Mouse (Mus musculus) lung, embryonic 14.5 days (tissue): ENCODE data around the gene Ptpro. TPM values are rescaled to one million over a fixed set of nuclear protein-coding genes. Genes with fewer than 3 reads are reported as not detected.

Experiments
- ATAC-seq: fragments of 200-750 bp; cut with Nextera tagmentation; 2 replicates; pipeline ENCODE4 v1.8.0; 2017; ENCODE audit warnings: mild to moderate bottlenecking, moderate TSS enrichment, moderate library complexity; ENCODE audit not compliant: insufficient read depth
- DNase-seq: peaks from one replicate; pipeline ENCODE4 v3.0.0-alpha.2; 2015
- H3K27ac ChIP-seq: fragments of 300-500 bp; sonication (generic); 2 replicates; pipeline ENCODE4 v1.5.1; 2014; ENCODE audit warnings: low read depth, mild to moderate bottlenecking, moderate library complexity
- H3K27me3 ChIP-seq: fragments of 300-500 bp; sonication (generic); 2 replicates; pipeline ENCODE4 v1.6.1; 2014; ENCODE audit warnings: low read length, control low read depth; ENCODE audit not compliant: insufficient read depth
- H3K36me3 ChIP-seq: fragments of 300-500 bp; sonication (generic); 2 replicates; pipeline ENCODE4 v1.6.1; 2014; ENCODE audit warnings: control low read depth; ENCODE audit not compliant: insufficient read depth
- H3K4me1 ChIP-seq: fragments of 300-500 bp; sonication (generic); 2 replicates; pipeline ENCODE4 v1.6.1; 2014; ENCODE audit warnings: antibody characterized with exemption, control low read depth; ENCODE audit not compliant: insufficient read depth
- H3K4me2 ChIP-seq: fragments of 300-500 bp; sonication (generic); 2 replicates; pipeline ENCODE4 v1.6.1; 2014; ENCODE audit warnings: mild to moderate bottlenecking
- H3K4me3 ChIP-seq: fragments of 300-500 bp; sonication (generic); 2 replicates; pipeline ENCODE4 v1.5.1; 2014; ENCODE audit warnings: low read depth, low read length
- H3K9ac ChIP-seq: fragments of 300-500 bp; sonication (generic); 2 replicates; pipeline ENCODE4 v1.6.1; 2014
- H3K9me3 ChIP-seq: fragments of 300-500 bp; sonication (generic); 2 replicates; pipeline ENCODE4 v1.6.1; 2016; ENCODE audit warnings: low read depth, low read length, control low read depth
- CTCF ChIP-seq: IDR thresholded peaks from 2 replicates; pipeline ENCODE4 v1.5.1; 2016; ENCODE audit warnings: antibody characterized with exemption, low read depth
- WGBS: fragments of 180-500 bp; shearing (Covaris S2); extraction: QIAGEN DNeasy Blood & Tissue Kit; methylation state at CpG from one replicate; pipeline ENCODE4 v1.1.7; 2014; 5-methylcytosine and 5-hydroxymethylcytosine counted together
- polyA plus RNA-seq: library from polyadenylated mRNA; unstranded; fragments of >200 nt; fragmentation: Nextera tagmentation; extraction: Ambion mirVana; gene quantifications from 2 replicates; pipeline ENCODE4 v1.2.1, GENCODE M21; 2014

The Ptpro gene
- polyA plus RNA-seq, 1 experiment from 2014 or later: 2.8 TPM

GRCm38 (mm10) chr6:137217841-137218463 lies 34.2 kb upstream of the Ptpro start:
- Histone ChIP-seq H3K9ac (no peak overlapping the region), H3K4me3 (no peak overlapping the region), H3K4me2 (no peak overlapping the region), H3K9me3 (no peaks in the 10 kb centered on the region), H3K27me3 (no peaks in the 10 kb centered on the region), H3K27ac (no peak overlapping the region), H3K4me1 (no peaks in the 10 kb centered on the region), H3K36me3 (no peaks in the 10 kb centered on the region)
- ATAC-seq (no peak), DNase-seq (no peak)
- WGBS: 74% methylated on average over 8 of the region's 8 CpGs
- no peak for TF ChIP-seq CTCF

DNA sequence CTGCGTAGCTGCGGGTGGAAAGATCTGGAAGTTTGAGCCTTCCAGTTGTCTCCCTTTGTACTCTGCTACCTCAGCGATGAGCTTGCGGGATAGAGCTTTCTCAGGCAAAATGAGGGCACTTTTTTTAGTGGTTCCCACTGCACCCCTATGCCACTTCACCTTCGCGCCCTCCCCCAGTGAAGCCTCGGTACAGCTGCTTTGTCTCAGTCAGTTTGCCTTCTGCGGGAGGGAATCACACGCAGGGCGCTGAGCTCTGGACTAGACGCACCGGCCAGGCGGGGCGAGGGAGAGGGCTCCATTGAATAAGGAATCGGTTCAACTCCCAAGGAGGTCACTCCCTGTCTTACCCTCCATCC lies 746 bp downstream of the Ptpro start:
- ATAC-seq (0 out of 2 replicates have a peak, but pooled peaks have one; percentile 23), DNase-seq (no peak)
- H3K4me2 ChIP-seq: peak overlapping the region; percentile 86
- H3K4me1 ChIP-seq: no peaks in the 10 kb centered on the region
- no peak for TF ChIP-seq CTCF
- no peak overlapping the region for H3K27ac ChIP-seq
- no peaks in the 10 kb centered on the region for H3K9me3 ChIP-seq
- peak overlapping the region; percentile 26; the same call in 1 of the 2 replicates for H3K9ac ChIP-seq
- 2% methylated on average over 15 of the region's 15 CpGs for WGBS
- no peaks in the 10 kb centered on the region for H3K36me3 ChIP-seq
- H3K4me3 ChIP-seq: peak overlapping the region; percentile 49
- H3K27me3 ChIP-seq: peaks cover 30% of the 10 kb centered on the region

- DNase-seq (peak; percentile 65), ATAC-seq (no peak)
- 6% methylated on average over 7 of the region's 7 CpGs for WGBS
- H3K27me3 ChIP-seq: peaks cover 30% of the 10 kb centered on the region
- H3K9me3 ChIP-seq: no peaks in the 10 kb centered on the region
- no peaks in the 10 kb centered on the region for H3K4me1 ChIP-seq
- no peak overlapping the region for H3K27ac ChIP-seq
- no peak overlapping the region for H3K4me3 ChIP-seq
- no peak for TF ChIP-seq CTCF
- H3K9ac ChIP-seq: no peak overlapping the region
- no peak overlapping the region for H3K4me2 ChIP-seq
- H3K36me3 ChIP-seq: no peaks in the 10 kb centered on the region
Measured at GRCm38 (mm10) chr6:137253415-137253814, 1.3 kb downstream of the Ptpro start.

- no peaks in the 10 kb centered on the region for H3K4me1 ChIP-seq
- no peak overlapping the region for H3K4me2 ChIP-seq
- H3K4me3 ChIP-seq: no peak overlapping the region
- DNase-seq: no peak
- ATAC-seq: no peak
- H3K27me3 ChIP-seq: no peaks in the 10 kb centered on the region
- no peak overlapping the region for H3K27ac ChIP-seq
- H3K9ac ChIP-seq: no peak overlapping the region
- 82% methylated on average over 1 of the region's 1 CpGs for WGBS
- H3K9me3 ChIP-seq: no peaks in the 10 kb centered on the region
- no peaks in the 10 kb centered on the region for H3K36me3 ChIP-seq
- TF ChIP-seq CTCF: 0 out of 2 replicates have a peak, but pooled peaks have one; percentile 4
Measured at GRCm38 (mm10) chr6:137261033-137261432, 8.9 kb downstream of the Ptpro start.

DNA sequence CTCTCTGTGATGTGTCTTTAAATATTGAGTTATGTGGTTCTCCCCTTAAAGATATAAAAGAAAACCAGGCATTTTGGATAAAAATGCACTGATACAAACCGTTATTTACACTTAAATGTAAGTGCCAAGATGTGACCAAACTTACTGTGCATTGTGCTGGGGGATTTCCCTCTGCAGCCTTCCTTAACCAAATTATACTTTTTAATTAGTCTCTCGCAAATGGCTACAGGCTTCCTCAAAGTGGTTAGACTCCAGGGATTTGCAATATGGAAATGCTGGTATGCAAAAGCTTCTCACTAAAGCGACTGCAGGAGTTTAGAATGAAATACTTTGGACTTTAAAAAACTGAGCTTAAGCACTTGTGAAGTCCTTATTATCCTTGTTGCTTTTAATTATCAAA lies 10.0 kb downstream of the Ptpro start:
- WGBS: 56% methylated on average over 3 of the region's 3 CpGs
- no peak for DNase-seq
- no peak overlapping the region for H3K4me3 ChIP-seq

GRCm38 (mm10) chr6:137268019-137268418 lies 15.9 kb downstream of the Ptpro start:
- no peak overlapping the region for H3K27ac ChIP-seq
- TF ChIP-seq CTCF: no peak
- 54% methylated on average over 8 of the region's 8 CpGs for WGBS
- no peak overlapping the region for H3K4me2 ChIP-seq
- H3K27me3 ChIP-seq: no peaks in the 10 kb centered on the region
- H3K4me3 ChIP-seq: no peak overlapping the region
- ATAC-seq: no peak
- no peaks in the 10 kb centered on the region for H3K9me3 ChIP-seq
- no peak overlapping the region for H3K9ac ChIP-seq
- DNase-seq: no peak
- H3K36me3 ChIP-seq: no peaks in the 10 kb centered on the region
- no peaks in the 10 kb centered on the region for H3K4me1 ChIP-seq

More for the DNA sequence above, 10.0 kb downstream of the Ptpro start:
- H3K4me2 ChIP-seq: no peak overlapping the region
- no peak for TF ChIP-seq CTCF
- no peaks in the 10 kb centered on the region for H3K9me3 ChIP-seq
- no peaks in the 10 kb centered on the region for H3K27me3 ChIP-seq
- no peak overlapping the region for H3K9ac ChIP-seq
- no peak for ATAC-seq
- no peak overlapping the region for H3K27ac ChIP-seq
- H3K4me1 ChIP-seq: no peaks in the 10 kb centered on the region
- no peaks in the 10 kb centered on the region for H3K36me3 ChIP-seq

DNA sequence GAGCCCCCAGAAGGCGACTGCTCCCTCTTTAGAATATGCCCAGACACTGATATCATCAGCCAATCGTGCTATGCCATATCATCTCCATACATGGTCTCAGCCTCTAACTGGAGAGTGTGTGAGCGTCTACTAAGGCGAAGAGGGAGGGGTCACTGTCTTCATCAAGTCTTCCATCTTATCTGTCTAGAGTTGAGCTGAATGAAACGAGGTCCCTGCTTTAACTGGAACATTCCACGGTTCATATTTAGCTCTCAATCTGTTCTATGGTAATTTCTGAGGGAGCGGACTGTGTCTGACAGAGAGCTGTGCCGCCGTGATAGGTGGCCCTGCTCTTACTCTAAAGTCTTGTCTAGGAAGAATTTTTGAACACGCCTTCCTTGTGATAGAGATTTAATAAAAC lies 16.5 kb downstream of the Ptpro start:
- Histone ChIP-seq H3K4me2 (no peak overlapping the region), H3K9ac (no peak overlapping the region), H3K4me3 (no peak overlapping the region), H3K27me3 (no peaks in the 10 kb centered on the region), H3K9me3 (no peaks in the 10 kb centered on the region), H3K4me1 (no peaks in the 10 kb centered on the region), H3K27ac (no peak overlapping the region), H3K36me3 (no peaks in the 10 kb centered on the region)
- DNase-seq (no peak), ATAC-seq (no peak)
- TF ChIP-seq CTCF: no peak
- WGBS: 74% methylated on average over 10 of the region's 10 CpGs
